Mouse (Mus musculus): ENCODE results near the gene Senp1.
A peak's percentile ranks its signal among the peaks of the same experiment; 100 is the strongest.

Senp1 gene

GRCm38 (mm10) chr15:98093121-98094011 is at the start of gene Senp1:
Senp1 (minus strand) TSS chr15:98093744.
- peak; percentile 89 for DNase-seq

- no peak for DNase-seq
Measured at GRCm38 (mm10) chr15:98142515-98142914, 49.0 kb upstream of the Senp1 start.

GRCm38 (mm10) chr15:98140809-98141208 is 47.3 kb upstream of the Senp1 start:
- DNase-seq = no peak

- DNase-seq = no peak
Measured at GRCm38 (mm10) chr15:98139763-98140162, 46.2 kb upstream of the Senp1 start.

- DNase-seq = no peak
Measured at GRCm38 (mm10) chr15:98136871-98137270, 43.3 kb upstream of the Senp1 start.

GRCm38 (mm10) chr15:98135671-98136070 is 42.1 kb upstream of the Senp1 start:
- DNase-seq = no peak

GRCm38 (mm10) chr15:98134666-98135065 is 41.1 kb upstream of the Senp1 start:
- DNase-seq = no peak

GRCm38 (mm10) chr15:98134034-98134433 is 40.5 kb upstream of the Senp1 start:
- no peak for DNase-seq

- DNase-seq = no peak
Measured at GRCm38 (mm10) chr15:98133471-98133870, 39.9 kb upstream of the Senp1 start.

- DNase-seq = no peak
Measured at GRCm38 (mm10) chr15:98131942-98132655, 38.6 kb upstream of the Senp1 start.

- no peak for DNase-seq
Measured at GRCm38 (mm10) chr15:98131451-98131850, 37.9 kb upstream of the Senp1 start.

- DNase-seq = no peak
Measured at GRCm38 (mm10) chr15:98131001-98131400, 37.5 kb upstream of the Senp1 start.

- no peak for DNase-seq
Measured at GRCm38 (mm10) chr15:98120831-98121230, 27.3 kb upstream of the Senp1 start.

- no peak for DNase-seq
Measured at GRCm38 (mm10) chr15:98119363-98119762, 25.8 kb upstream of the Senp1 start.

GRCm38 (mm10) chr15:98116287-98116686 is 22.7 kb upstream of the Senp1 start:
- no peak for DNase-seq

- DNase-seq = no peak
Measured at GRCm38 (mm10) chr15:98115779-98116163, 22.2 kb upstream of the Senp1 start.

GRCm38 (mm10) chr15:98114852-98115778 is 21.6 kb upstream of the Senp1 start:
- no peak for DNase-seq

GRCm38 (mm10) chr15:98114098-98114851 is 20.7 kb upstream of the Senp1 start:
- DNase-seq = no peak

GRCm38 (mm10) chr15:98111791-98112190 is 18.2 kb upstream of the Senp1 start:
- DNase-seq = no peak

- DNase-seq = peak; percentile 87
Measured at GRCm38 (mm10) chr15:98108297-98109152, 15.0 kb upstream of the Senp1 start.

GRCm38 (mm10) chr15:98107703-98108296 is 14.3 kb upstream of the Senp1 start:
- DNase-seq = no peak
